Mouse (Mus musculus): ENCODE measurements around the gene Nutf2-ps1. TPM values are rescaled to one million over a fixed set of nuclear protein-coding genes. Genes with fewer than 3 reads are reported as not detected.

Gene Nutf2-ps1
- total and polyA plus RNA-seq, 3 experiments: 65.8 to 155 (median 74.1) TPM

- H3K27ac ChIP-seq: no peak overlapping the region
- intact Hi-C loops (cut with DNase I): no loop called here
- DNase-seq: no peak
These were observed 34.5 kb downstream of the Nutf2-ps1 start for GRCm38 (mm10) chr19:53554402-53554801.

GRCm38 (mm10) chr19:53552795-53553194, 36.1 kb downstream of the Nutf2-ps1 start:
- no peaks in the 10 kb centered on the region for H3K4me1 ChIP-seq (ENCODE audit: control insufficient read depth, insufficient read depth, low read length)
- no peaks in the 10 kb centered on the region for H3K27me3 ChIP-seq (ENCODE audit: control insufficient read depth, insufficient read depth, low read length)
- H3K4me3 ChIP-seq: no peak overlapping the region
- no peaks in the 10 kb centered on the region for H3K36me3 ChIP-seq (ENCODE audit: control insufficient read depth, insufficient read depth, low read length)
- DNase-seq: no peak
- H3K9ac ChIP-seq (ENCODE audit: low read depth, low read length): no peak overlapping the region
- TF ChIP-seq POLR2A (IDR thresholded peaks at IDR 0.05; ENCODE audit: insufficient read depth, low read depth, low read length): no peak
- no peak for TF ChIP-seq CTCF (IDR thresholded peaks at IDR 0.05)
- TF ChIP-seq EP300 (IDR thresholded peaks at IDR 0.05; ENCODE audit: insufficient read depth, low read depth, low read length): no peak
- no peak overlapping the region for H3K27ac ChIP-seq
- no peaks in the 10 kb centered on the region for H3K79me2 ChIP-seq (replicated peaks; ENCODE audit: control insufficient read depth, insufficient read depth, low read length)
- intact Hi-C loops (cut with DNase I): no loop called here
- WGBS: 42% methylated on average over 6 of the region's 6 CpGs

More at GRCm38 (mm10) chr19:53554402-53554801, 34.5 kb downstream of the Nutf2-ps1 start:
- Histone ChIP-seq H3K79me2 (replicated peaks; ENCODE audit: control insufficient read depth, insufficient read depth, low read length) (no peaks in the 10 kb centered on the region), H3K4me3 (no peak overlapping the region), H3K36me3 (ENCODE audit: control insufficient read depth, insufficient read depth, low read length) (no peaks in the 10 kb centered on the region), H3K27me3 (ENCODE audit: control insufficient read depth, insufficient read depth, low read length) (no peaks in the 10 kb centered on the region), H3K4me1 (ENCODE audit: control insufficient read depth, insufficient read depth, low read length) (no peaks in the 10 kb centered on the region), H3K9ac (ENCODE audit: low read depth, low read length) (no peak overlapping the region)
- TF ChIP-seq POLR2A (IDR thresholded peaks at IDR 0.05; ENCODE audit: insufficient read depth, low read depth, low read length) (no peak), EP300 (IDR thresholded peaks at IDR 0.05; ENCODE audit: insufficient read depth, low read depth, low read length) (no peak), CTCF (IDR thresholded peaks at IDR 0.05) (no peak)
- WGBS: 80% methylated on average over 11 of the region's 11 CpGs

GRCm38 (mm10) chr19:53552216-53552786, 36.6 kb downstream of the Nutf2-ps1 start:
- WGBS: 53% methylated on average over 10 of the region's 10 CpGs
- no peak overlapping the region for H3K9ac ChIP-seq (ENCODE audit: low read depth, low read length)
- H3K79me2 ChIP-seq (replicated peaks; ENCODE audit: control insufficient read depth, insufficient read depth, low read length): no peaks in the 10 kb centered on the region
- no peak overlapping the region for H3K4me3 ChIP-seq
- intact Hi-C loops (cut with DNase I): no loop called here
- DNase-seq: no peak
- H3K27me3 ChIP-seq (ENCODE audit: control insufficient read depth, insufficient read depth, low read length): no peaks in the 10 kb centered on the region
- no peaks in the 10 kb centered on the region for H3K4me1 ChIP-seq (ENCODE audit: control insufficient read depth, insufficient read depth, low read length)
- H3K27ac ChIP-seq: no peak overlapping the region
- no peak for TF ChIP-seq POLR2A (IDR thresholded peaks at IDR 0.05; ENCODE audit: insufficient read depth, low read depth, low read length)
- TF ChIP-seq CTCF (IDR thresholded peaks at IDR 0.05): no peak
- no peak for TF ChIP-seq EP300 (IDR thresholded peaks at IDR 0.05; ENCODE audit: insufficient read depth, low read depth, low read length)
- H3K36me3 ChIP-seq (ENCODE audit: control insufficient read depth, insufficient read depth, low read length): no peaks in the 10 kb centered on the region

GRCm38 (mm10) chr19:53550972-53551371, 37.9 kb downstream of the Nutf2-ps1 start:
- Histone ChIP-seq H3K79me2 (replicated peaks; ENCODE audit: control insufficient read depth, insufficient read depth, low read length) (no peaks in the 10 kb centered on the region), H3K27ac (no peak overlapping the region), H3K4me1 (ENCODE audit: control insufficient read depth, insufficient read depth, low read length) (no peaks in the 10 kb centered on the region), H3K4me3 (no peak overlapping the region), H3K27me3 (ENCODE audit: control insufficient read depth, insufficient read depth, low read length) (no peaks in the 10 kb centered on the region), H3K9ac (ENCODE audit: low read depth, low read length) (no peak overlapping the region), H3K36me3 (ENCODE audit: control insufficient read depth, insufficient read depth, low read length) (no peaks in the 10 kb centered on the region)
- 55% methylated on average over 12 of the region's 12 CpGs for WGBS
- TF ChIP-seq CTCF (IDR thresholded peaks at IDR 0.05): no peak
- TF ChIP-seq POLR2A (IDR thresholded peaks at IDR 0.05; ENCODE audit: insufficient read depth, low read depth, low read length): no peak
- no peak for TF ChIP-seq EP300 (IDR thresholded peaks at IDR 0.05; ENCODE audit: insufficient read depth, low read depth, low read length)
- DNase-seq: no peak
- intact Hi-C loops (cut with DNase I): no loop called here

GRCm38 (mm10) chr19:53547597-53547996, 41.3 kb downstream of the Nutf2-ps1 start:
- no peak overlapping the region for H3K9ac ChIP-seq (ENCODE audit: low read depth, low read length)

GRCm38 (mm10) chr19:53544923-53545561, 43.8 kb downstream of the Nutf2-ps1 start:
- Histone ChIP-seq H3K9ac (ENCODE audit: low read depth, low read length) (no peak overlapping the region), H3K27ac (no peak overlapping the region), H3K4me3 (no peak overlapping the region), H3K4me1 (ENCODE audit: control insufficient read depth, insufficient read depth, low read length) (no peaks in the 10 kb centered on the region), H3K79me2 (replicated peaks; ENCODE audit: control insufficient read depth, insufficient read depth, low read length) (no peaks in the 10 kb centered on the region), H3K27me3 (ENCODE audit: control insufficient read depth, insufficient read depth, low read length) (no peaks in the 10 kb centered on the region), H3K36me3 (ENCODE audit: control insufficient read depth, insufficient read depth, low read length) (no peaks in the 10 kb centered on the region)
- intact Hi-C loops (cut with DNase I): no loop called here
- TF ChIP-seq CTCF (IDR thresholded peaks at IDR 0.05) (no peak), POLR2A (IDR thresholded peaks at IDR 0.05; ENCODE audit: insufficient read depth, low read depth, low read length) (no peak), EP300 (IDR thresholded peaks at IDR 0.05; ENCODE audit: insufficient read depth, low read depth, low read length) (no peak)
- WGBS: 54% methylated on average over 4 of the region's 4 CpGs
- no peak for DNase-seq

More at GRCm38 (mm10) chr19:53547597-53547996, 41.3 kb downstream of the Nutf2-ps1 start:
- intact Hi-C loops (cut with DNase I): no loop called here
- TF ChIP-seq POLR2A (IDR thresholded peaks at IDR 0.05; ENCODE audit: insufficient read depth, low read depth, low read length) (no peak), CTCF (IDR thresholded peaks at IDR 0.05) (no peak), EP300 (IDR thresholded peaks at IDR 0.05; ENCODE audit: insufficient read depth, low read depth, low read length) (no peak)
- Histone ChIP-seq H3K27me3 (ENCODE audit: control insufficient read depth, insufficient read depth, low read length) (no peaks in the 10 kb centered on the region), H3K36me3 (ENCODE audit: control insufficient read depth, insufficient read depth, low read length) (no peaks in the 10 kb centered on the region), H3K79me2 (replicated peaks; ENCODE audit: control insufficient read depth, insufficient read depth, low read length) (no peaks in the 10 kb centered on the region), H3K4me3 (no peak overlapping the region), H3K27ac (no peak overlapping the region), H3K4me1 (ENCODE audit: control insufficient read depth, insufficient read depth, low read length) (no peaks in the 10 kb centered on the region)
- WGBS: 62% methylated on average over 8 of the region's 8 CpGs
- no peak for DNase-seq

All from heart, adult 2 months (tissue).